Mouse (Mus musculus): ENCODE measurements around the gene Cacnb3.
A peak's percentile ranks its signal among the peaks of the same experiment; 100 is the strongest.

Cacnb3 gene

DNA sequence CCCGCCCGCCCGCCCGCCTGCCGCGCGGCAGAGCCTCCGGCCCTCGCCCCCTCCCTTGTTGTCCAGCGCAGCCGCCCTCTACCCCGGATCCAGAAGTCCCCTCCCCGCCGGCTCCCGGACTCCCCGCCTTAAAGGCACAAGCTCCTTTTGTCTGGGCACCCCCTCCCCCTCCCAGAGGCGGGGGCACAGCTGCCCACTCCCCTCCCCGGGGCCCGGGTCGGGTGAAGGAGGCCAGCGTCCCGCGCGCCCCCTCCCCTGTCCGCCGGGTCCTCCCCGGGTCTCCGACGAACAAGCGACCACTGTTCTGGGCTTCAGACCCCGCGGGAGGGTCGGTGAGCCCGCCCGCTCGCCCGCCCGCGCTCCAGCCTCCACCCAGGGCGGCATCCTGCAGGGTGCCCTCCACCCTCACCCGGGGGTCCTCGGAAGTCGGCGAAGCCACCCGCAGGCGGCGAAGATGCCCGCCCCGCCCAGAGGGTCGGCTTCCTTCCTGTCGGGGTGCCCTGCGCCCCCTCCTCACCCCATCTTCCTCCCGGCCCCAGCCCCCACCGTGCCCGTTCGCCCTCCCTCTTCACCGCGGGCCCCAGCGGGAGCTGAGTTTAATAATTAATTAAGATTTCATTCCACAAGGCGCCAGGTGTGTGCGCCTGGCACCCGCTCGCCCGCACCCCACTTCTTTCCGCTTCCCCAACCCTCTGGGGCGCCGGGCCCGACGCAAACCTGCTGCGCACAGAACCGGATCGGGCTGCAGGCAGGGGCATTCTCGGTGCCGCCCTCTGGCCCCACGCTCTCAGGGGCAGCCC is 21.1 kb upstream of the Cacnb3 start, which contains the start of gene Adcy6:
Gene Adcy6 (minus strand): TSS at position 746 of the 800 bp plus-strand sequence.
- peak; percentile 67 for DNase-seq (ENCODE audit: low spot score)

DNA sequence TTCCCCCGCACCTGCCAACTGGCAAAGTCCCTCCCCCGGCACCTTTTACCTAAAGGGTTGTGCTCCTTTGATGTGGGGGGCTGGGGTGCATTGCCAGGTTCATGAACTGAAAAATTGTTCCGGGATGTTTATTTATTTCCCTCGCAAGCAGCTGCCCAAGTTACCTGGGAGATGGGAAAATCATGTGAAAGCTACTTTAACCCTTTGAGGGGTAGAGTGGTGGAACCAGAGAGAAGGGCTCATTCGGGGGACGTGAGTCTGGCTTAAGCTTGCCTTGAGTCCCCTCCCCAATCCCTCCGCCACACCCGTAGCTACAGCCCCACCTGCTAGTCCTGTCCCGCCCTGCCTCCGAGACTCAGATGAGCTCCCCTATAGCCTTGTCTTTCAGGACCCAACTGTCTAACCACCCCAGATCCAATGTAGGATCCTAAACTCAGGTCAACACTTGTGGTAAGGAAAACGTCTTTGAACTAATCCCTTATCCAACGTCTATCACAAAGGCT is 20.5 kb upstream of the Cacnb3 start:
- no peak for DNase-seq (ENCODE audit: low spot score)

DNA sequence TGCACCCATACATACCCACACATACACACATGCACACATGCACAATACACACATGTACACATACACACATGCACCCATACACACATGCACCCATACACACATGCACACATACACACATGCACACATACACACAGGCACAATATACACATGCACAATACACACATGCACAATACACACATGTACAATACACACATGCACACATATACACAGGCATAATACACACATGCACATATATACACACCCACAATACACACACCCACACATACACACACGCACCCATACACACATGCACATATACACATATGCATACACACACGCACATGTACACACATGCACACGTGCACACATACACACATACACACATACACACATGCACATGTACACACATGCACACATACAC is 18.4 kb upstream of the Cacnb3 start:
- DNase-seq (ENCODE audit: low spot score), result no peak

DNA sequence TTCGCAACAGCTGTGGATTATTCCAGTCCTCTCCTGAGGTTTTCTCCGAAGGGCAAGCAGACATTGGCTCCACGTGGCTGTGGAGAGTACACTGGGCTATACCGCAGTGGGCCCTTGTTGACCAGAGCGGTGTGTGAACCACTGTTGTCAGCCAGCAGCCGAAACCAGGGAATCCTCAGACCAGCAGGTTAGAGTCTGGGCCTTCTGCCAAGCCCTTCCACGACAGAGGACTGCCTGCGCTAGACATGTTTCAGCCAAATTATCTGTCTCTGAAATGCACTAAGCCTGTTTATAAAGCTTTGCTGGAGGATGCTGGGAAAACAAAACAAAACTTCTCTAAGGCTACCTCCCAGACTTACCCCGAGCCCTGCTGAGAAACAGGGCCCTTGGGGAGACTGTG is 16.1 kb upstream of the Cacnb3 start:
- DNase-seq (ENCODE audit: low spot score), result no peak

DNA sequence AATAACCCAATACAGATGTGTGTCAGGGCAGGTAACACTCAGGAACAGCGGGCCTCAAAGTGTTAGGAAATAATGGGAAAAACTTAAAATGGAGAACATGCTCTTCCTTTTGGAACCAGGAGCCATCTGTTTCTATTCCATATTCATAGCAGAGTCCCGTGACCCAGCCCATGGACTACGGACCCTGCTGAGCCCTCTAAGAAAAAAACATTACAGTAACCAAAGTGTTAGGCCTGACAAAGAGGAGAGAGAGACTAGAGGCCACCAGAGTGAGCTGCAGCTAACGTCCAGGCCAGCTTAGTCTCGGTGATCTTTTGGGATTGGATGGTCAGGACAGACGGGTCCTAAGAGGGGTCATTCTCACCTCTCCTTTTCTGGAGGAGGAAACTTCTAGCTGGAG is 15.7 kb upstream of the Cacnb3 start:
- no peak for DNase-seq (ENCODE audit: low spot score)

DNA sequence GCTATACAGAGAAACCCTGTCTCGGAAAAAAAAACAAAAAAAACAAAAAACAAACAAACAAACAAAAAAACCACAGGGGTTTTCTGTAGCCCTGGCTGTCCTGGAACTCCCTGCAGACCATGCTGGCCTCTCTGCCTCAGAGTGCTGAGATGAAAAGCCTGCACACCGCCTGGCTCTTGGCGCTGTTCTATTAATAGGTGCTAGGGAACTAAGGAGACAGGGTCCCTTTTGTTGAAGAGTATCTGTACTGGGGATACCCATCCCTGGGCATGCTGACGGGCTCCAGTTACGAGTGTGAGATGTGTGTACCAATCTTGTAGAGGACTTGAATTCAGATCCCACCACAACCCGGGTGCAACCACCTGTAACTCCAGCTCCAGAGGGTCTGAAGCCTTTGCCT is 14.9 kb upstream of the Cacnb3 start:
- DNase-seq (ENCODE audit: low spot score), result no peak

DNA sequence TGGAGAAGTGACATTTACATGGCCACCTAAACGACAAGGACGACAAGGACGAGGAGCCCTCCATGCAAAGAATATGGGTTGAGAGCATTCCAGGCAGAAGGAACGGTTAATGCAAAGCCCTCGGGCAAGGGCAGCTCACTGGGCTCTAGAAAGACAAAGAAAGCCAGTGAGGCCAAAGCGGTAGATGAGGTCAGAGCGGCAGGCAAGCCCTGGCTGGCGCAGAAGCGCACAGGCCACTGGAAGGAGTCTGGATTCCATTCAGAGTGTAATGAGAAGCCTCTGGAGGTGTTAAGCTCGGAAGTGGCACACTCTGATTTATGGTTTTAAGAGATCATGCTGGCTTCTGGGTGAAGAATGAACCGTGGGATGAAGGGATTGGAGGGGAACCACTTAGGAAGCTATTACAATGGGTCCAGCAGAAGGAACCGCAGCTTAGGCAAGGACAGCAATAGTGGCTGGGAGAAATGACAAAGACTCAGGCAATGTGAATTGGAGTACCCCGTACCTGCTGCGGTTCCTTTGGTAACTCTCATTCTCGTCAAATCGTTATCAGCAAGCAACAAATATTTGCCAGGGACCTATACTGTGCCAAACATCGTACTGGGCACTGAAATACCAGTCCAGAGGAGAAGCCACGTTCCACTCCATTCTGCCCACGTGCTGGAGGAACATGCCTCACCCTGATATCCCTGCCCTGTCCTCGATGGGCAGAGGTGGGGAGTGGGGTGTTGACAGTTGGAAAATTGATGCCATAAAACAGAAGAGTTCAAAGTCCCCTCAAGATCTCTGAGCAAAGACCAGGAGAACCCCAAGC is 14.1 kb upstream of the Cacnb3 start:
- DNase-seq (ENCODE audit: low spot score), result no peak

DNA sequence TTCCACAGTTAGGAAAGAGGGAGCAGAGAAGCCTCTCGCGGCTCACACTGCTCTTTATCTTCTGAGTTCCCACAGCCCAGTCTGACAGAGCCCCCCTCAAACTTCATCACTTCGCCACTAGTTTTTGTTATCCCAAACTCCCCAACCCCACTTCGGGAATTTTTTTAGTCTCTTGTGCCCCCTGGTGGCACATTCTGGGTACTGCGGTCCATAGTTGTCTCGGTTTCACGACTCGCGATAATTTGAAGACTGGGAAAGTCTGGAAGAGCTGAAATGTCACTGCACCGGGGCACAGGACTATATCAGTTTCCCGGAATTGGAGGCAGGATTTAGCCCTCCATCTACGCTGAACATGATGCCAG is 13.5 kb upstream of the Cacnb3 start:
- peak; percentile 87 for DNase-seq (ENCODE audit: low spot score)

DNA sequence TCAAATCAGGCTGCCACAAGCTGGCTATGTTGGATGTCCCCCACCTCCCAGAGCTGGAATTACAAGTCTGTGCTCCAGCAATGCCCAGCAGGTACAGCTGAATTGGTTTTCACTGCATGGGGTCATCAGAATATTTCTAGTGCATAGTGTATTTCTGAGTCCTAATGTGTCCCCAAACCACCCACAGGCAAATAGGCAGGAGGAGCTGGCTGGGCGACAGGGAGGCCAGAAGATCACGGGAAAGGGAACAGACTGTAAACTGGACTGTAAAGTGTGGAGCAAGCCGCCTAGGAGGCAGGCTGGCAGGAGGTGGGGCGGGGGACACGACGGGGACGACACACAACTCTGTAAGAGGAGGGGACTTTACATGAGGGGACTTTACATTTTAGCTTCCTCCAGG is 8.4 kb upstream of the Cacnb3 start:
- DNase-seq (ENCODE audit: low spot score), result no peak

DNA sequence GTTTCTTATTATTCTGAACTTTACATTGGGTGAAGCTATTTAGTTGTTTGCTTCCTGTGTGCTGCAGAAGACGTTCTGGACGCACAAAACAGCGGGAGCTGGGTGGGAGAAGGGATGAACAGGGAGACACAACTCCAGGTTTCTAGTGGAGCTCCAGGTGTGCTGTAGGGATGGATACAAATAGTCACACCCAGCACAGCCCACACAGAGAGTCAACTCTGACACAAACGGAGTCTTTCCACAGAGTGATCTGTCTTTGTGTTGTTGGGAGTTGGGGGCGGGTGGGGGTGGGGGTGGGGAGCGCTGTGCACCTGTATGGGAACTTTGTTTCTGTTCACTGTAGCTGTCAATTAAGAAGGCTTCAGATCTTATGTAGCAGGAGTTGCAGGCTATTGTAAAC is 7.9 kb upstream of the Cacnb3 start:
- DNase-seq (ENCODE audit: low spot score), result no peak

DNA sequence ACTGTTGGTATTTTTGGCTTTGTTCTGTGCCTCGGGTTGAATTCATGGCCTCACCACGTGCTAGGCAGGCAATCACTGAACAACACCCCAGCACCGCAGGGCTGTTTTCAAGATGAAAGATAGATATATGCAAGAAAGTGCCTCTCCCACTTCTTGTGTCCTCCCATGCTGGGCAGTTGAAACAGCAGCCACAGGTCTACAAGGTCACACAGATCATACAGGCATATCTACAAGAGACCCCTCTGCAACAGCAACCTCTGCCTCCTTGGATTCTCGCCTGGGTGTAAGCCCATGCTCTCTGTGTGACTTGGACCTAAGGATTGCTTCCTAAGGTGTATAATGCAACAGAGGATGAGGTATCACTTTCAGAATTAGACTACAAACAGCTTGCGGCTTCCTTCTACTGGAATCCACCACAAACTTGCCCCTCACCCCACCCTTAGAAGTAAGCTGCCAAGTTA is 7.2 kb upstream of the Cacnb3 start:
- DNase-seq (ENCODE audit: low spot score), result no peak

DNA sequence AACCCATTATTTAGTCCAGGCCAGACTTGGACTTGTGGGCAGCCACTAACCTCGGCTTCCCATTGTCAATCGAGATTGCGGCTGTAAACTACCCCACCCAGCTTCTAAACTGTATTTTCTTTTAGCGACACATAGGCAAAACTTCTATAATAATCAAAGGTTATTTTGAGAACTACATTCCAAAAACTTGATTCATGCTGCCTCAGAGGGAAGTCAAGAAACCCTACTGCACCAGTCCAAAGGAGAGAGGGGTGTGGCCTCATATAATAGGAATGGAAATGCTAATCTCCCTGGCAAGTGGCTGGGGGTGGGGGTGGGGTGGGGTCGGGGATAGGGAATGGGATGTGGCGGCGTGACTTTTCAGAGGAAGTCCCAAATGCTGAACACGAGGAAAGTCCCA is 4.6 kb upstream of the Cacnb3 start:
- no peak for DNase-seq (ENCODE audit: low spot score)

DNA sequence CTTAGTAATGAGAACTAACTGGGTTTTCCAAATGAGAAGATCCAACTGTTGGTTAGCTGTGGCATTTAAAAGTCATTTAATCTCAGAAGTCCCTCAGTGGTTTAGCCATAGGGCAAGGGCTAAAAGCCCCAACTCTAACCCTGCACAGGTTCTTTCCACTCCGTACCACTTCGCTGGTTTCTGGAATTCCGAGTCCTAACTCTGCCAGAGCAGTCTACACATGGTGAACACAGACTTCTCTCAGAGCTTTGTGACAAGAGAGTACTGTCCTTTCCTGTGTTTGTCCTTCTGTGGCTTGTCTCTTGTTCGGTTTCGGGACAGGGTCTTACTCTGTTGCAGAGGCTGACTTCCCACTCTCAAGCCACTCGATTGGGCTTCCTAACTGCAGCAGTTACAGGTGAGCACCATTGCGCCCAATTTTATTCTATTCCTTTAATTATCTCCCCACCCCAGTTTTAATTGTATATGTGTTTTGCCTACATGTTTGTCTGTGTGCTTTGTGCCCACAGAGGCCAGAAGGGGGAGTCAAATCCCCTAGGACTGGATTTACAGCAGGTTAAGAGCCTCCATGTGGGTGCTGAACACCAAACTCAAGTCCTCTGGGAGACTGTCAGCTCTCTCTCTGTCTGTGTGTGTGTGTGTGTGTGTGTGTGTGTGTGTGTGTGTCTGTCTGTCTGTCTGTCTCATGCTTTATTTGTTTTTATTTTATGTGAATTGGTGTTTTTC is 4.0 kb upstream of the Cacnb3 start:
- DNase-seq (ENCODE audit: low spot score), result no peak

DNA sequence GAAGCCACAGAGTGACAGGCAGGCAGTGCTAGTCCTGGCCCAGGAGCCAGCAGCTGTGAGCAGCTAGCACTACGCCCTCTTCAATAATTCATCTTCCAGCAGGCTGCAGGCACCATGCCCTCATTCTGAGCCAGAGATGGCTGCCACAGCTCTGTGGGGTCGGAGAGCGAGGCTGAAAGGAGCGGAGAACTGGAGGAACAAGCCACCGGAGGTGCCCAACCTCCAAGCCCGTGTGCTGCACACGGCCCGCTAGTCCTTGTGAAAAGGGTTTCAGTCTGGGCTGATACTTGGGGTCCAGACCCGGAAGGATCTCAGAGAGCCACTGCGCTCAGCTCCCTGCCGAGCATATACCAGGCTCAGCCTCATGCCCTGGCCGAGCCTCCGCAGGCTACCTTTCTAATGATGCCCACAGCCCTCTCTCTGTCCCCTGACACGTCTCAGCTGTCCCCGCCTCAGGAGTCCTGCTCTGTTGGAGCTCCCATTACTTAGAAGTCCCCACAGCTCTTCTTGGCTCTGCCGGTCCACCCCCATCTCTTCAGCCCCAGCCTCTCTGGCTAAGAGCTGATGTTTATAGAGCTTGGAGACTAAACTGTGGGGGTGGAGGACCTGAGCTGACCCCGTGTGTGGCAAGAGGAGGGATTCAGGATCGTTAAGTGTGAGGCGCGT is 1.9 kb upstream of the Cacnb3 start:
- no peak for DNase-seq (ENCODE audit: low spot score)

DNA sequence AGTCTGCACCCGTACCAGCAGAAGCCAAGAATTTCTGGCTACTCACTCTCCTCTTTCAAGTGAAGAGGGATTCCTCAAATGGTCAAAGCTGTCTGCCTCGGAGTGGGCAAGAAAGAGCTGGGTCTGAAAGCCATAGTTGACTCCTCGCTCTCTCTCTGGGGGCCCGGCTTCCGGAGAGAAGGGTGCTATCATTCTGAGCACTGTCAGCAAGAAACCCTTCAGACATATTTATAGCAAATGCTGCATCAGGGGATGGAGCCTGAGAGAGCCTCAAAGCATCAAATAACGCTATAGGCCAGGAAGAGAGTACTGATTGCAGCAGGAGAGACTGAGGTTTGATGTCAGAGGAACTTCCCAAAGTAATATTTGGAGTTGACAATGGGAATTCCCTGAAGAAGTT is 1.2 kb upstream of the Cacnb3 start:
- DNase-seq (ENCODE audit: low spot score), result no peak

DNA sequence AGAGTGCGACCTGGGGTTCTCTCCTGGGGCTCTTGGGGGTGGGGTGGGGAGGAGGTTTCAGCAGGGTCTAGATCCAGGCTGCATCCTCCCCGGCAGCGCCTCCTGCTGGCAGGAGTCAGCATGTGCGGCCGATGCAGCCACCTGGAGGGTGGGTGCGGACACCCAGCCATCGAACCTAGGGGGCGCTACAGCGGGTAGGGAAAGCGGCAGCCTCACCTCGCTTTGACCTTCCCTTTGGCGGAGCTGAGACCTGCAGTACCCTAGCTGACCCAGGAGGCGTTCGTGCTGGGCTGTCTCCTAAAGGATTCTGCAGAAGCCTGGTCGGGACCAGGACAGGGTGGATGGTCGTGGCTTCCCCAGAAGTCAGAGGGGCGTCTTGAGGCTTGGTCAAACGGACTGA is 853 bp downstream of the Cacnb3 start:
- peak; percentile 81 for DNase-seq (ENCODE audit: low spot score)

DNA sequence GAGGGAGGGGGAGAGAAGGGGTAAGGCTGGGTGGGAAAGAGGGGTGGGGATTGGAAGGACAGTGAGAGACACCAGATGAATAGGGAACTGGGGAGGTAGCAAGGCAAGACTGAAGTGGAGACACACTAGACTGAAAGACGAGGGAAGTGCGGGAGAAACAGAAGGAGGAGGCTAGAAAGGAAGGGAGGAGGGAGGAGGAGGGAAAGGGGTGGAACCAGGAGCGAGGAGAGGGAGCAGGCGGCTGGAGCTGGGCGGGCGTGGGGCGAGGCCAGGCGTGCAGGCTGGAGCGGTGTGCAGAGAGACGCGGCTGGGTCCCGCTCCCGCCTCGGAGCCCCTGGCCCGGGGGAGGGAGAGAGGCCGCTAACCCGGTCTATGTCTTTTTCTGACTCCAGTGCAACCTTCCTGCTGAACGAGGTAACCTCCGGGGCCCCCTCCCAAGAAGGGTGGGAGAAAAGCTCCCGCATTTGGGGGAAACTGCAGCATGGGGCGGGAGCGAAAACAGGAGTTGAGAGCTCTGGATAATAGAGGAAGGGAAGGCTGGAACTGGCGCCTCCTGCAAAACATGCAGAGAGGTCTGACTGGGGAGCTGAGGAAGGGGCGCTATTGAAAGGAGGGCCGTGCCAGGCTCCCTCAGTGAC is 1.6 kb downstream of the Cacnb3 start:
- DNase-seq (ENCODE audit: low spot score), result peak; percentile 66

DNA sequence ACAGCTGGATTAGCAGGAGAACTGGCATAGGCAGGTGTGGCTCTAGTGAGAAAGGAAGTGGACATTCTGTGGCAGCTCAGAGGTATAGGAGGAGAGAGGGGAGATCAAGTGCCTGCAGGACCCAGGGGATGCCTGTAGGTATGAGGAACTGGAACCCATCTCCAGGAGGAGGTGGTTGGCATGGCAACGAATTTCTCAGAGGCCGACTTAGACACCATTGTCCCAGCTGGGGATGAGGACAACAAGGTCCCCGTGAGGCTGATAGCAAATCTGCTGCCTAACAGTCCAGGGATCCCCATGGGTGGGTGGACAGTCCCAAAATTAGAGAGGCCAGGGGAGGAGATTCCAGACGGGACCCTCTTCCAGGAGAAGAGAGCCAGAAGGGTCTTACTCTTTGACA is 2.3 kb downstream of the Cacnb3 start:
- DNase-seq (ENCODE audit: low spot score), result no peak

DNA sequence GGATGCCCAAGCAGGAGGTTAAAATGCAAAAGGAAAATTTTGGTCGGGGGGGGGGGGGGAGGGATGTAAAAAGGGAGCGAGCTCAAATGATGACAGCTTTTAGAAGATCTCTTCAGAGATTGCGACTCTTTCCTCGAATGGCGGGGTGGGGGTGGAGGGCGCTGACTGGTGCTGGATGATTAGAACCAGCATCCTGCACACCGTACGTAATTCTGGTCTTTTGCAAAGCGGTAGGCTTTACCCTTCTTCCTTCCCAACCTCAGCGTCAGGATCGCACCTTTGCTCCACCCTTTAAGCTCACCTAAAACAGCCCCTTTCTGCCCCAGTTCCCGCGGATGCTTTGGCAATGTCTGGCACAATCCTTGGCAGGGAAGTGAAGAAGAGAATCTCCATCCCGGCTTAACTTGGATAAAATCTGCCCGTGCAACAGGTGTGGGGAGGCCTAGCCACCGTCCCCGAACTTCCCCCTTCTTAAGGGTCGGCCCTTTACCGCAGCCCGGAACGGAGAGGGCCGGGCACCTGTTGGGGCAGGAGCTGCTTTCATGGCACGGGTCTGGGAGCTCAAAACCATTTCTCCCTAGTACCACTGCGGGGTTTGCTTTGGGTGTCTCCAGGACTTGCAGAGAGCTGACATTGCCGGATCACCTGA is 3.3 kb downstream of the Cacnb3 start:
- DNase-seq (ENCODE audit: low spot score), result no peak

DNA sequence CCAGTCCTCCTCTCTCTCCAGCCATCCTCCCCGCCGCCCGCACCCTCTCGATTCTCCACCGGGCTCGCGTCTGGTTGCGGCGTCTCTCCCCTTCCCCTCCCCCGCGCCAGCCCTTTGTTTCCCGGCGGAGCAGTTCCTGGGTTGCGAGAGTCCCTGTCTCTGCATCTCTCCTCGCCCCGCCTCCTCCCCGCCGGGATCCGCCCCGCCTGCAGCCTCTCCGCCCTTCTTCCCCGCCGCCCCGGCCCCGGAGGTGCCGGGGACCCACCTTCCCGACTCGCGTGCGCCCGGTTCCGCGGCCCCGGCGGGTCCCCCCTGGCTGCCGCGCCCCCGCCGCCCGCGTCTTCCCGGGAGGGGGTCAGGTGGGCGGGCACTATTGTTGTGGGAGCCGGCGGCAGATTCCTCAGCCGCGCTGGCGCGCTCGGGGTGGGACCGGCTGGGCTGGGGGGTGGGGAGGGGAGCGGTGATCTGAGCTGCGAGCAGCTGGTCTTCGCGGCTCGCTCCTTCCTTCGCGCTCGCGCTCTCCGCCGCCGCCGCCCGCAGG is 4.0 kb downstream of the Cacnb3 start:
- peak; percentile 64 for DNase-seq (ENCODE audit: low spot score)

All from ovary, postnatal 14 days (tissue).